Mouse (Mus musculus) spleen, adult 2 months (tissue): ENCODE results near the gene Gm27021.

Experiments
- CTCF ChIP-seq: fragments of 200-500 bp; IDR thresholded peaks from 2 replicates; pipeline ENCODE4 v1.5.1; 2011; ENCODE audit warnings: mild to moderate bottlenecking, inconsistent platforms; ENCODE audit not compliant: insufficient read depth, insufficient read length, insufficient replicate concordance; ENCODE audit errors: extremely low read depth
- POLR2A ChIP-seq: fragments of 200-500 bp; IDR thresholded peaks from 2 replicates; pipeline ENCODE4 v1.6.1; 2011; ENCODE audit warnings: low read depth, low read length, inconsistent platforms

GRCm38 (mm10) chr8:120697154-120697978, 29.5 kb upstream of the Gm27021 start:
- no peak for TF ChIP-seq CTCF
- no peak for TF ChIP-seq POLR2A
